Mouse (Mus musculus): Measurements from ENCODE around the gene Faxc.

Faxc gene

GRCm38 (mm10) chr4:21930971-21931771 is at the start of gene Faxc:
Gene Faxc, plus strand, starts transcription at chr4:21931329.
- in situ Hi-C loops (cut with MseI, MboI) = no loop called here

- in situ Hi-C loops (cut with MseI, MboI) = no loop called here
Observed at GRCm38 (mm10) chr4:21882806-21883205, 48.3 kb upstream of the Faxc start.

GRCm38 (mm10) chr4:21885831-21886230 is 45.3 kb upstream of the Faxc start:
- in situ Hi-C loops (cut with MseI, MboI) = no loop called here

- in situ Hi-C loops (cut with MseI, MboI) = no loop called here
Observed at GRCm38 (mm10) chr4:21931772-21932630, 872 bp downstream of the Faxc start.

- in situ Hi-C loops (cut with MseI, MboI) = no loop called here
Observed at GRCm38 (mm10) chr4:21935378-21935777, 4.2 kb downstream of the Faxc start.

- in situ Hi-C loops (cut with MseI, MboI) = no loop called here
Observed at GRCm38 (mm10) chr4:21936424-21936823, 5.3 kb downstream of the Faxc start.

GRCm38 (mm10) chr4:21937890-21938289 is 6.8 kb downstream of the Faxc start:
- in situ Hi-C loops (cut with MseI, MboI) = no loop called here

GRCm38 (mm10) chr4:21944672-21945071 is 13.5 kb downstream of the Faxc start:
- in situ Hi-C loops (cut with MseI, MboI) = no loop called here

- in situ Hi-C loops (cut with MseI, MboI) = no loop called here
Observed at GRCm38 (mm10) chr4:21951444-21951843, 20.3 kb downstream of the Faxc start.

- in situ Hi-C loops (cut with MseI, MboI) = no loop called here
Observed at GRCm38 (mm10) chr4:21952255-21952654, 21.1 kb downstream of the Faxc start.

- in situ Hi-C loops (cut with MseI, MboI) = no loop called here
Observed at GRCm38 (mm10) chr4:21957570-21958321, 26.6 kb downstream of the Faxc start.

- in situ Hi-C loops (cut with MseI, MboI) = no loop called here
Observed at GRCm38 (mm10) chr4:21971949-21972348, 40.8 kb downstream of the Faxc start.

- in situ Hi-C loops (cut with MseI, MboI) = no loop called here
Observed at GRCm38 (mm10) chr4:21974126-21974525, 43.0 kb downstream of the Faxc start.

- in situ Hi-C loops (cut with MseI, MboI) = no loop called here
Observed at GRCm38 (mm10) chr4:21980471-21980870, 49.3 kb downstream of the Faxc start.

GRCm38 (mm10) chr4:21982449-21982848 is 51.3 kb downstream of the Faxc start:
- in situ Hi-C loops (cut with MseI, MboI) = no loop called here

GRCm38 (mm10) chr4:21986857-21987256 is 55.7 kb downstream of the Faxc start:
- in situ Hi-C loops (cut with MseI, MboI) = no loop called here

GRCm38 (mm10) chr4:21987460-21987859 is 56.3 kb downstream of the Faxc start:
- in situ Hi-C loops (cut with MseI, MboI) = no loop called here

GRCm38 (mm10) chr4:21989571-21990091 is 58.5 kb downstream of the Faxc start:
- in situ Hi-C loops (cut with MseI, MboI) = no loop called here

- in situ Hi-C loops (cut with MseI, MboI) = no loop called here
Observed at GRCm38 (mm10) chr4:21990580-21991235, 59.6 kb downstream of the Faxc start.

GRCm38 (mm10) chr4:22017656-22018379 is 86.7 kb downstream of the Faxc start:
- in situ Hi-C loops (cut with MseI, MboI) = no loop called here

GRCm38 (mm10) chr4:22018414-22018813 is 87.3 kb downstream of the Faxc start:
- in situ Hi-C loops (cut with MseI, MboI) = no loop called here

All from mouse trophoblast stem cell (cell line).